ENCODE assay signal across 11 mouse cellular contexts in genomic region chr6:8487044-8487853, GRCm38 (mm10). TPM values are rescaled to one million over a fixed set of nuclear protein-coding genes. Genes with fewer than 3 reads are reported as not detected.
DNase-seq lines count a peak whose midpoint lies in the region; ATAC-seq and TF ChIP-seq lines count a peak whose summit lies in the region.
"Had no signal": no experiment of that assay in that cellular context is flagged by ENCODE, and none has a peak within 500 bp of the region (broad histone marks: within the 10 kb centered on the region; RNA-seq: fewer than 3 reads in every experiment).

No protein-coding gene starts in this region.

- WGBS in kidney, embryonic 15.5 days: 70% methylated on average over 20 of the region's 20 CpGs
- 24% methylated on average over 20 of the region's 20 CpGs for WGBS in liver, embryonic 15.5 days (ENCODE audit: insufficient replicate concordance)

- 0 out of 2 replicates have a peak, but pooled peaks cover 5% of the 10 kb centered on the region for H3K4me1 ChIP-seq in kidney, embryonic 15.5 days
- peaks cover 67% of the 10 kb centered on the region for H3K4me1 ChIP-seq in G1E (ENCODE audit: insufficient read depth, low read depth, low read length)
- peaks cover 46% of the 10 kb centered on the region for H3K4me1 ChIP-seq in liver, embryonic 15.5 days (replicated peaks)

- no peak overlapping the region for H3K4me3 ChIP-seq in kidney, embryonic 15.5 days (replicated peaks)
- peak overlapping the region; percentile 68 for H3K4me3 ChIP-seq in G1E (ENCODE audit: low read depth, low read length)
- H3K4me3 ChIP-seq in liver, embryonic 15.5 days (replicated peaks): peak overlapping the region; percentile 33

- no peaks in the 10 kb centered on the region for H3K36me3 ChIP-seq in kidney, embryonic 15.5 days
- H3K36me3 ChIP-seq in G1E (replicated peaks): peaks cover 6% of the 10 kb centered on the region
- no peaks in the 10 kb centered on the region for H3K36me3 ChIP-seq in liver, embryonic 15.5 days (replicated peaks)

- H3K4me2 ChIP-seq in kidney, embryonic 15.5 days: no peak overlapping the region
- peak overlapping the region; percentile 63 for H3K4me2 ChIP-seq in liver, embryonic 15.5 days

- no peak for TF ChIP-seq CTCF in G1E (IDR thresholded peaks at IDR 0.05; ENCODE audit: low read depth, low read length)

- H3K27ac ChIP-seq in kidney, embryonic 15.5 days: no peak overlapping the region
- peak overlapping the region; percentile 90 for H3K27ac ChIP-seq in liver, embryonic 15.5 days (replicated peaks)

- no peak overlapping the region for H3K9ac ChIP-seq in kidney, embryonic 15.5 days
- H3K9ac ChIP-seq in liver, embryonic 15.5 days: peak overlapping the region; percentile 10; the same call in 1 of the 2 replicates

- H3K27me3 ChIP-seq in kidney, embryonic 15.5 days: no peaks in the 10 kb centered on the region
- H3K27me3 ChIP-seq in G1E (ENCODE audit: insufficient read depth, low read length): no peaks in the 10 kb centered on the region
- H3K27me3 ChIP-seq in liver, embryonic 15.5 days: no peaks in the 10 kb centered on the region

- 0 out of 2 replicates have a peak, but pooled peaks have one; percentile 43 for ATAC-seq in kidney, embryonic 15.5 days (replicated peaks; ENCODE audit: low FRiP score)
- ATAC-seq in G1E (ENCODE audit: extremely low read depth, insufficient number of reproducible peaks, low FRiP score, poor library complexity, severe bottlenecking): peak; percentile 73
- peak; percentile 86 for ATAC-seq in liver, embryonic 15.5 days (ENCODE audit: insufficient read depth)

- no peaks in the 10 kb centered on the region for H3K9me3 ChIP-seq in kidney, embryonic 15.5 days (replicated peaks)
- H3K9me3 ChIP-seq in G1E (replicated peaks): no peaks in the 10 kb centered on the region
- no peaks in the 10 kb centered on the region for H3K9me3 ChIP-seq in liver, embryonic 15.5 days (replicated peaks)

- DNase-seq in kidney, postnatal 36 days: no peak
- DNase-seq in G1E (ENCODE audit: low spot score): peak; percentile 59
- DNase-seq in c-Kit-positive CD71-positive TER-119-negative erythroid progenitor cells, embryonic 14.5 days (ENCODE audit: low read depth): peak; percentile 79
- DNase-seq in gastrocnemius, adult 8-10 months (ENCODE audit: low spot score in 2 of 2): no peak
- DNase-seq in testis, postnatal 14 days (ENCODE audit: low spot score): no peak
- DNase-seq in frontal cortex, postnatal 36 days (ENCODE audit: low spot score in 2 of 2): no peak
- DNase-seq: adrenal gland, postnatal 10 days; cerebellum, postnatal 25 days; right cerebral cortex, adult 18-20 months had no signal

RNA-seq across cellular contexts. Expression of gene Glcci1, which starts 22.2 kb away (rescaled TPM):
- polyA plus RNA-seq in kidney, embryonic 15.5 days (2015; fragmentation: Nextera tagmentation; extraction: Ambion mirVana): 9.4 and 11.3 TPM in 2 replicates
- total RNA-seq in G1E (2014; fragmentation: Nextera tagmentation) (85.9 and 92.2 TPM in 2 replicates), G1E (2017) (37.4 and 45.4 TPM in 2 replicates)
- polyA plus RNA-seq in G1E (2012): 19.0 and 20.6 TPM in 2 replicates
- polyA plus RNA-seq in liver, embryonic 15.5 days (2015; fragmentation: Nextera tagmentation; extraction: Ambion mirVana): 1.1 and 1.5 TPM in 2 replicates
- total RNA-seq in gastrocnemius, adult 8-10 months (2022): 1 to 10 TPM; 2.3 to 4.0 (median 3.6) TPM

Comparison
In these comparisons a context has a peak if more than half of its experiments do, and no peak if none do; other contexts are left out.
1. DNase-seq: peak in G1E (single experiment) and c-Kit-positive CD71-positive TER-119-negative erythroid progenitor cells, embryonic 14.5 days (single experiment); none in kidney, postnatal 36 days (0 of 2), gastrocnemius, adult 8-10 months (0 of 2), testis, postnatal 14 days (single experiment) and frontal cortex, postnatal 36 days (0 of 2).
2. Peak in every context shown above with its lines, with median percentiles within 50 percentile points of each other: ATAC-seq.